Mouse (Mus musculus) hindbrain, postnatal 0 days (tissue): ENCODE measurements around the gene Mapk6. TPM values are rescaled to one million over a fixed set of nuclear protein-coding genes. Genes with fewer than 3 reads are reported as not detected.

Experiments used
- ATAC-seq: fragments of 200-750 bp; cut with Nextera tagmentation; 2 replicates; pipeline ENCODE4 v1.8.0; 2017; ENCODE audit warnings: mild to moderate bottlenecking, moderate TSS enrichment, moderate library complexity
- DNase-seq: peaks from one replicate; pipeline ENCODE4 v3.0.0-alpha.2; 2015; ENCODE audit warnings: low spot score
- H3K27ac ChIP-seq: fragments of 300-500 bp; sonication (generic); 2 replicates; pipeline ENCODE4 v1.5.1; 2014; ENCODE audit warnings: mild to moderate bottlenecking
- H3K27me3 ChIP-seq: fragments of 300-500 bp; sonication (generic); 2 replicates; pipeline ENCODE4 v1.6.1; 2014; ENCODE audit warnings: low read length, mixed read lengths; ENCODE audit not compliant: insufficient read depth
- H3K36me3 ChIP-seq: fragments of 300-500 bp; sonication (generic); 2 replicates; pipeline ENCODE4 v1.6.1; 2014; ENCODE audit warnings: low read length, mixed read lengths; ENCODE audit not compliant: insufficient read depth
- H3K4me1 ChIP-seq: fragments of 300-500 bp; sonication (generic); 2 replicates; pipeline ENCODE4 v1.6.1; 2014; ENCODE audit warnings: antibody characterized with exemption, low read length, mixed read lengths; ENCODE audit not compliant: insufficient read depth
- H3K4me2 ChIP-seq: fragments of 300-500 bp; sonication (generic); 2 replicates; pipeline ENCODE4 v1.6.1; 2014; ENCODE audit warnings: low read depth, mild to moderate bottlenecking, low read length, moderate library complexity, mixed read lengths
- H3K4me3 ChIP-seq: fragments of 300-500 bp; sonication (generic); 2 replicates; pipeline ENCODE4 v1.5.1; 2014; ENCODE audit warnings: low read length
- H3K9ac ChIP-seq: fragments of 300-500 bp; sonication (generic); replicated peaks from 2 replicates; pipeline ENCODE4 v1.6.1; 2014; ENCODE audit warnings: mild to moderate bottlenecking, low read length, moderate library complexity, mixed read lengths
- H3K9me3 ChIP-seq: fragments of 300-500 bp; sonication (generic); 2 replicates; pipeline ENCODE4 v1.6.1; 2016; ENCODE audit warnings: low read length, mixed read lengths
- CTCF ChIP-seq: IDR thresholded peaks from 2 replicates; pipeline ENCODE4 v1.5.1; 2016; ENCODE audit warnings: antibody characterized with exemption, control low read depth, low read depth
- WGBS: fragments of 180-500 bp; shearing (Covaris S2); extraction: QIAGEN DNeasy Blood & Tissue Kit; methylation state at CpG from one replicate; pipeline ENCODE4 v1.1.7; 2014; 5-methylcytosine and 5-hydroxymethylcytosine counted together
- polyA plus RNA-seq: library from polyadenylated mRNA; unstranded; fragments of >200 nt; fragmentation: Nextera tagmentation; extraction: Ambion mirVana; gene quantifications from 2 replicates; pipeline ENCODE4 v1.2.1, GENCODE M21; 2015
- total RNA-seq: library from RNA; depleted of rRNA; stranded (reverse); fragments of >200 nt; gene quantifications from 2 replicates; pipeline ENCODE4 v1.2.3, GENCODE M21; 2014

Gene Mapk6
- total and polyA plus RNA-seq, 2 experiments from 2014 or later: 109 to 149 TPM

DNA sequence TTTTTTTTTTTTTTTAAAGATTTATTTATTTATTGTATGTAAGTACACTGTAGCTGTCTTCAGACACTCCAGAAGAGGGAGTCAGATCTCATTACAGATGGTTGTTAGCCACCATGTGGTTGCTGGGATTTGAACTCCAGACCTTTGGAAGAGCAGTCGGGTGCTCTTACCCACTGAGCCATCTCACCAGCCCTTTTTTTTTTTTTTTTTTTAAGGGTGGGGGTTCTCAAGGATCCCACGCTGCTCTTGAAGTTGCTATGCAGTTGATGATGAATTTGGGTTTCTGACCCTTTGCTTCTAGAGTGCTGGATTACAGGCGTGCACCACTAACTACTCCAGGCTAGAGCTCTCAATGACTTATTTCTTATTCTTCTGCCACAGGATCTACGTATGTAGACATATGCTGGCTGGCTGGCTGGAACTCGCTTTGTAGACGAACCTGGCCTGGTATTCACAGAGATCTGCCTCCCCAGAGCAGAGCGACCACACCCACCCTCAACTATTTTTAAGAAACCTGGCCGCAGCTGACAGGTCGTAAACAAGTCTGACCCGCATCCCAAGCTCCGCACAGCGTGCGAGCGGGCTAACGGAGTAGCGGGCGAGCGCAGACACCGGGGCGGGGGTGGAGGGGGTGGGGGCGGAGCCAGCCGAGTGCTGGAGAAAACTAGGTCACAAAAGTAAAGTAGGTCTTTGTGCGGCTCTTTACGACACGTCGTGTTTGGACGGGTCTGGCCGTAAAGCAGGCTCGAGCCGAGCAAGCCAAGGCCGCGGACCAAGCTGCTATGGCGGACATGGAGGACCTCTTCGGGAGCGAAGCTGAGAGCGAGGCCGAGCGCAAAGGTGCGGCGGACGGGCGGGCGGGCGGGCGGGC is 31.2 kb upstream of the Mapk6 start, which contains the start of gene Leo1:
Gene Leo1, plus strand, starts transcription at position 729 of the 871 bp plus-strand sequence.
- Histone ChIP-seq H3K4me1 (0 out of 2 replicates have a peak, but pooled peaks cover 10% of the 10 kb centered on the region), H3K27ac (peak within 1 kb of the TSS; percentile 89), H3K9ac (peak within 1 kb of the TSS; percentile 87), H3K27me3 (no peaks in the 10 kb centered on the region), H3K4me2 (peak within 1 kb of the TSS; percentile 88), H3K9me3 (no peaks in the 10 kb centered on the region), H3K4me3 (peak within 1 kb of the TSS; percentile 85), H3K36me3 (peaks cover 6% of the 10 kb centered on the region; the same call in 1 of the 2 replicates)
- TF ChIP-seq CTCF: no peak
- DNase-seq (peak; percentile 95), ATAC-seq (peak; percentile 91)
- WGBS: under 1% methylated on average over 35 of the region's 45 CpGs

GRCm38 (mm10) chr9:75437653-75438385 is 28.0 kb upstream of the Mapk6 start:
- Histone ChIP-seq H3K27me3 (no peaks in the 10 kb centered on the region), H3K36me3 (no peaks in the 10 kb centered on the region), H3K9me3 (no peaks in the 10 kb centered on the region), H3K4me3 (no peak overlapping the region), H3K4me1 (0 out of 2 replicates have a peak, but pooled peaks cover 8% of the 10 kb centered on the region), H3K27ac (no peak overlapping the region), H3K9ac (no peak overlapping the region), H3K4me2 (no peak overlapping the region)
- ATAC-seq (no peak), DNase-seq (peak; percentile 31)
- WGBS: 43% methylated on average over 6 of the region's 6 CpGs
- TF ChIP-seq CTCF: peak; percentile 53

DNA sequence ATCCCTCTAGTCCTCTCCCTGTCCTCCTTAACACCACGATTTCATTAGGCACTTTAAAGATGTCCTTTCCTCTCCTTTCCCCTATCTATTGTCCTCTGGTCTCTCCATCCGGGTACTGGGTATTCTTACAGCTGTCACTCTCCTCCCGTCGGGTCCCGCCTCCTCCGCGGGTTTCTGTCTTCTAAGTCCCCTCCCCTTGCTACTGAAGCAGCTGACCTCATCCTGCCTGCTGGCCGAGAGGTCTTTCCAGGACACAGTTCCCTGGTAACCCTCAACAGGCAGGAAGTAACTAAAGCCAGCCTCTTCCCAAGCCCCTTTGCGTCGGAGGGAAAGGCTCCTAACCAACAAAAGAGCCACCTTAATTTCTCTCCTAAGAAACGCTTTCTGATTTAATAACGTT is 26.1 kb upstream of the Mapk6 start:
- ATAC-seq: peak; percentile 82
- TF ChIP-seq CTCF: no peak
- Histone ChIP-seq H3K9me3 (no peaks in the 10 kb centered on the region), H3K4me2 (no peak overlapping the region), H3K27me3 (no peaks in the 10 kb centered on the region), H3K9ac (no peak overlapping the region), H3K27ac (no peak overlapping the region), H3K4me1 (no peaks in the 10 kb centered on the region), H3K4me3 (no peak overlapping the region), H3K36me3 (no peaks in the 10 kb centered on the region)
- 5% methylated on average over 12 of the region's 12 CpGs for WGBS
- peak; percentile 71 for DNase-seq

DNA sequence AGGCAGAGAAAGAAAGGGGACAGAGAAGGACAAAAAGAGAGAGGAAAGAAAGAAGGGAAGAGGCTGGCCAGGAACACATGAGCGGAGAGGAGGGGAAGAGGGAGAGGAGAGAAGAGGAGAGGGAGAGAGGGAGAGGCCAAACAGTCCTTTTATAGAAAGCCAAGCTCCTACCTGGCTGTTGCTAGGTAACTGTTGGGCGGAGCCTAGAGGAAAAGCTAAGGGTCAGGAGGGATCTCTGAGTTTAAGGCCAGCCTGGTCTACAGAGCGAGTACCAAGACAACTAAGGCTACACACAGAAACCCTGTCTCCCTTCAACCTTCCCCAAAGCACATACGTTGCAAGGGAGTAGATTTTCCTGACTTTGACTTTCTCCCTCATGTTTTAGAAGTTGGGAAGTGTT is 25.5 kb upstream of the Mapk6 start:
- Histone ChIP-seq H3K36me3 (no peaks in the 10 kb centered on the region), H3K9me3 (no peaks in the 10 kb centered on the region), H3K27me3 (no peaks in the 10 kb centered on the region), H3K4me1 (no peaks in the 10 kb centered on the region), H3K4me3 (no peak overlapping the region), H3K4me2 (no peak overlapping the region), H3K9ac (no peak overlapping the region), H3K27ac (no peak overlapping the region)
- ATAC-seq: no peak
- DNase-seq: no peak
- WGBS: 87% methylated on average over 4 of the region's 4 CpGs
- TF ChIP-seq CTCF: no peak

- no peaks in the 10 kb centered on the region for H3K27me3 ChIP-seq
- H3K27ac ChIP-seq: no peak overlapping the region
- no peak for DNase-seq
- H3K9me3 ChIP-seq: no peaks in the 10 kb centered on the region
- no peak overlapping the region for H3K4me3 ChIP-seq
- H3K4me1 ChIP-seq: no peaks in the 10 kb centered on the region
- no peak for ATAC-seq
- H3K4me2 ChIP-seq: no peak overlapping the region
- no peak for TF ChIP-seq CTCF
- no peaks in the 10 kb centered on the region for H3K36me3 ChIP-seq
- no peak overlapping the region for H3K9ac ChIP-seq
- 74% methylated on average over 6 of the region's 6 CpGs for WGBS
Observed at GRCm38 (mm10) chr9:75434872-75435271, 25.1 kb upstream of the Mapk6 start.

DNA sequence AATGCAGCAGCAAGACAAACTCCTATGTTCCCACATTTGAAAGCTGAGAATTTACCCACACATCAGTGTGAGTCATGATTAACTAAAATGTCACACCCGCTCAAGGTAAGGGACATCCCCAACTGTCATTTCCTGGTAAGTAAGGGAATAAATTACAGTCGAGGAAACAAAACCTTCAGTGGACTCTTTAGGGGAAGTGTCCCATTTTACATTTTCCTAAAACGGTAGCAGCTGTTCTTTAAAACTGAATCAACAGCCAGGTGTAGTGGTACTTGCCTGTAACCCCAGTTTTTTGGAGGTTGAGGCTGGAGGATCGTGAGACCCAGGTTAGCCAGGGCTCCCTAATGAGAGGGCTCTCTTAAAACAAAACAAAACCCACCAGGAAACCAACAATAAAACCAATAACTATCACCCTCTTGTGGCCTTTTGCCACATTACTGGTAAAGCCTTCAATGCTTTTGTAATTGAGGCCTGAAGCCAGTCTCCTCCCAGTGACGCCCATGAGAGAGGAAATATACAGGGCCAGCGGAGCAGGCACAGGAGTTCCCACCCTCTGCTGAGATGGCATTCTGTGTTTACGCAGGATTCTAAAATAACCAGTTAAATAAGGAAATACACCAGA is 24.5 kb upstream of the Mapk6 start:
- ATAC-seq: no peak

More for the DNA sequence above, 24.5 kb upstream of the Mapk6 start:
- Histone ChIP-seq H3K9ac (no peak overlapping the region), H3K27me3 (no peaks in the 10 kb centered on the region), H3K4me3 (no peak overlapping the region), H3K9me3 (no peaks in the 10 kb centered on the region), H3K4me1 (no peaks in the 10 kb centered on the region), H3K36me3 (no peaks in the 10 kb centered on the region), H3K27ac (no peak overlapping the region), H3K4me2 (no peak overlapping the region)
- WGBS: 37% methylated on average over 7 of the region's 7 CpGs
- peak; percentile 74 for DNase-seq
- peak; percentile 66 for TF ChIP-seq CTCF
